Comparison of ENCODE assay signal across 27 mouse cellular contexts in the genomic region with DNA sequence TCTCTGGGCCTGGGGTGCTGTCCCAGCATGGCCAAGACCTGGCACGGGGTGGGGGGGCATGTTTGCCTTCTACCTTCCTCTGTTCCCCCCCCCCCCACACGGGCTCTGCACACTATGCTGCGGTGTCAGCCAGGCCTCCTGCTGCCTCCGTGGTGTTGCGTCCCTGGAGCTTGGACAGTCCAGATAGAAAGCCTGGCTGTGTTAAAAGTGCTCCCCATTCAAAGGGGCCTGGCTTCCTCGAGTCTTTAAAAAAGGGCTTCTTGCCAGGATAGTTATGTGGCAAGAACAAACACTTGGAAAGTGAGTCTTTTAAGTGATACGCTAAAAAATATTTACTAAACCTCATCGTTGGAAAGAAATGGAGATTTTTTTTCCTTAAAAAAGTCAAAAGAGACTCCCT. TPM values are rescaled to one million over a fixed set of nuclear protein-coding genes. Genes with fewer than 3 reads are reported as not detected.
DNase-seq lines count a peak whose midpoint lies in the region; ATAC-seq and TF ChIP-seq lines count a peak whose summit lies in the region.
"Had no signal": no experiment of that assay in that cellular context is flagged by ENCODE, and none has a peak within 500 bp of the region (broad histone marks: within the 10 kb centered on the region; RNA-seq: fewer than 3 reads in every experiment).

No protein-coding gene starts in this region.

- 75% methylated on average over 8 of the region's 8 CpGs for WGBS in limb, embryonic 12.5 days
- WGBS in limb, embryonic 10.5 days = 87% methylated on average over 8 of the region's 8 CpGs
- WGBS in hindbrain, embryonic 10.5 days = 85% methylated on average over 8 of the region's 8 CpGs
- 78% methylated on average over 8 of the region's 8 CpGs for WGBS in kidney, embryonic 16.5 days

- no peak overlapping the region for H3K4me2 ChIP-seq in limb, embryonic 12.5 days
- no peak overlapping the region for H3K4me2 ChIP-seq in kidney, embryonic 16.5 days (replicated peaks; ENCODE audit: low read depth, low read length)
- H3K4me2 ChIP-seq: embryonic facial prominence, embryonic 12.5 days; embryonic facial prominence, embryonic 15.5 days; heart, embryonic 15.5 days; hindbrain, embryonic 14.5 days had no signal

- H3K36me3 ChIP-seq in limb, embryonic 12.5 days = no peaks in the 10 kb centered on the region
- no peaks in the 10 kb centered on the region for H3K36me3 ChIP-seq in limb, embryonic 10.5 days
- H3K36me3 ChIP-seq in E14TG2a.4 (ENCODE audit: insufficient read depth, low read length) = no peaks in the 10 kb centered on the region
- H3K36me3 ChIP-seq in hindbrain, embryonic 10.5 days = no peaks in the 10 kb centered on the region
- H3K36me3 ChIP-seq in kidney, embryonic 16.5 days (ENCODE audit: insufficient read depth, low read length) = no peaks in the 10 kb centered on the region
- H3K36me3 ChIP-seq: embryonic facial prominence, embryonic 12.5 days; embryonic facial prominence, embryonic 15.5 days; heart, embryonic 15.5 days had no signal

- H3K27me3 ChIP-seq in limb, embryonic 12.5 days = peaks cover 11% of the 10 kb centered on the region
- H3K27me3 ChIP-seq in limb, embryonic 10.5 days (ENCODE audit: low read depth, poor library complexity, severe bottlenecking) = peaks cover 14% of the 10 kb centered on the region
- peaks cover 23% of the 10 kb centered on the region for H3K27me3 ChIP-seq in E14TG2a.4 (ENCODE audit: insufficient read depth, low read length)
- H3K27me3 ChIP-seq in hindbrain, embryonic 10.5 days (ENCODE audit: insufficient read depth, poor library complexity, severe bottlenecking) = no peaks in the 10 kb centered on the region
- H3K27me3 ChIP-seq in kidney, embryonic 16.5 days (ENCODE audit: insufficient read depth, low read length) = no peaks in the 10 kb centered on the region; the same call in 1 of the 2 replicates
- H3K27me3 ChIP-seq: CH12.LX; embryonic facial prominence, embryonic 12.5 days; embryonic facial prominence, embryonic 15.5 days had no signal

- peaks cover 22% of the 10 kb centered on the region for H3K4me1 ChIP-seq in limb, embryonic 12.5 days (replicated peaks)
- H3K4me1 ChIP-seq in limb, embryonic 10.5 days = peaks cover 11% of the 10 kb centered on the region
- peaks cover 34% of the 10 kb centered on the region for H3K4me1 ChIP-seq in E14TG2a.4 (replicated peaks; ENCODE audit: low read depth, low read length)
- H3K4me1 ChIP-seq in hindbrain, embryonic 10.5 days (replicated peaks) = peaks cover 11% of the 10 kb centered on the region; the same call in 1 of the 2 replicates
- H3K4me1 ChIP-seq in kidney, embryonic 16.5 days (ENCODE audit: insufficient read depth, low read length) = 0 out of 2 replicates have a peak, but pooled peaks cover 3% of the 10 kb centered on the region
- H3K4me1 ChIP-seq: embryonic facial prominence, embryonic 12.5 days; embryonic facial prominence, embryonic 15.5 days; heart, embryonic 15.5 days had no signal

- no peak for ATAC-seq in limb, embryonic 12.5 days (ENCODE audit: insufficient number of reproducible peaks, insufficient read depth, low FRiP score, low TSS enrichment, low read depth)
- ATAC-seq in kidney, embryonic 16.5 days (ENCODE audit: low FRiP score, low TSS enrichment) = no peak
- ATAC-seq: activated CD4-positive, CD25-positive, alpha-beta regulatory T cell, adult 4 months; forebrain, embryonic 14.5 days; forebrain, postnatal 0 days; hindbrain, postnatal 0 days; inflammation-experienced regulatory T-cells, adult 6 months had no signal

- H3K9ac ChIP-seq in limb, embryonic 12.5 days (replicated peaks) = no peak overlapping the region
- no peak overlapping the region for H3K9ac ChIP-seq in kidney, embryonic 16.5 days (replicated peaks; ENCODE audit: low read length)
- H3K9ac ChIP-seq: embryonic facial prominence, embryonic 12.5 days; embryonic facial prominence, embryonic 15.5 days; forebrain, postnatal 0 days; heart, embryonic 15.5 days; hindbrain, embryonic 14.5 days had no signal

- no peak for DNase-seq in limb, embryonic 10.5 days (ENCODE audit: low spot score)
- DNase-seq in adipocyte (ENCODE audit: low spot score) = peak; percentile 29
- peak; percentile 15 for DNase-seq in lung, postnatal 14 days
- DNase-seq in hindbrain, embryonic 10.5 days (ENCODE audit: low spot score) = no peak
- DNase-seq in heart, adult 11 months = no peak
- DNase-seq: adrenal gland, postnatal 10 days; adrenal gland, postnatal 36 days; B cell, adult 2 months; cerebellum, adult 18-20 months; cerebellum, adult 9-10 months; forebrain, postnatal 0 days; gastrocnemius, postnatal 25 days; heart, adult 2 months; heart, postnatal 10 days; heart, postnatal 36 days had no signal

- peak overlapping the region; percentile 19; the same call in 1 of the 2 replicates for H3K27ac ChIP-seq in limb, embryonic 12.5 days
- H3K27ac ChIP-seq in limb, embryonic 10.5 days = no peak overlapping the region
- no peak overlapping the region for H3K27ac ChIP-seq in hindbrain, embryonic 10.5 days
- H3K27ac ChIP-seq in kidney, embryonic 16.5 days (ENCODE audit: low read length) = no peak overlapping the region
- H3K27ac ChIP-seq: embryonic facial prominence, embryonic 12.5 days; embryonic facial prominence, embryonic 15.5 days; heart, adult 2 months; heart, embryonic 15.5 days; hindbrain, embryonic 14.5 days; hindbrain, postnatal 0 days had no signal

- H3K9me3 ChIP-seq in limb, embryonic 12.5 days = no peaks in the 10 kb centered on the region
- H3K9me3 ChIP-seq in limb, embryonic 10.5 days (replicated peaks) = no peaks in the 10 kb centered on the region
- peaks cover 6% of the 10 kb centered on the region for H3K9me3 ChIP-seq in E14TG2a.4 (ENCODE audit: low read length)
- H3K9me3 ChIP-seq in hindbrain, embryonic 10.5 days = no peaks in the 10 kb centered on the region
- H3K9me3 ChIP-seq in kidney, embryonic 16.5 days (ENCODE audit: low read length) = no peaks in the 10 kb centered on the region
- H3K9me3 ChIP-seq: embryonic facial prominence, embryonic 12.5 days; embryonic facial prominence, embryonic 15.5 days; heart, embryonic 15.5 days had no signal

- no peak for TF ChIP-seq CTCF in E14TG2a.4 (conservative IDR thresholded peaks at IDR 0.05; ENCODE audit: low read length)

- no peak overlapping the region for H3K4me3 ChIP-seq in limb, embryonic 12.5 days (replicated peaks)
- no peak overlapping the region for H3K4me3 ChIP-seq in limb, embryonic 10.5 days
- H3K4me3 ChIP-seq in E14TG2a.4 (replicated peaks; ENCODE audit: low read length) = peak overlapping the region; percentile 66; the same call in 1 of the 2 replicates
- H3K4me3 ChIP-seq in hindbrain, embryonic 10.5 days = no peak overlapping the region
- H3K4me3 ChIP-seq in kidney, embryonic 16.5 days (ENCODE audit: low read length) = no peak overlapping the region
- H3K4me3 ChIP-seq: embryonic facial prominence, embryonic 12.5 days; embryonic facial prominence, embryonic 15.5 days; heart, adult 2 months; heart, embryonic 15.5 days had no signal

RNA-seq across cellular contexts. Expression of a gene that starts 55.4 kb away (rescaled TPM):
- polyA plus RNA-seq in limb, embryonic 12.5 days (2016; fragmentation: Nextera tagmentation; extraction: Ambion mirVana) = 50.5 and 54.0 TPM in 2 replicates
- 40.2 and 41.8 TPM in 2 replicates for polyA plus RNA-seq in limb, embryonic 10.5 days (2016; fragmentation: Nextera tagmentation; extraction: Ambion mirVana)
- polyA plus RNA-seq in hindbrain, embryonic 10.5 days (2016; fragmentation: Nextera tagmentation; extraction: Ambion mirVana) = 38.4 and 40.8 TPM in 2 replicates
- polyA plus RNA-seq in kidney, embryonic 16.5 days (2015; fragmentation: Nextera tagmentation; extraction: Ambion mirVana) = 27.5 and 31.2 TPM in 2 replicates

Comparison
In these comparisons a context has a peak if more than half of its experiments do, and no peak if none do; other contexts are left out.
1. DNase-seq: peak in adipocyte (single experiment) and lung, postnatal 14 days (single experiment); none in limb, embryonic 10.5 days (single experiment), hindbrain, embryonic 10.5 days (single experiment) and heart, adult 11 months (single experiment).